Mouse (Mus musculus) frontal cortex, postnatal 14 days (tissue): ENCODE results near the gene Amz1.

Experiments used
- DNase-seq, 2 experiments: peaks; one replicate each; pipeline ENCODE4 v3.0.0; 2022; ENCODE audit warnings: low spot score in 2 of 2

Amz1 gene

GRCm38 (mm10) chr5:140767704-140768141 lies 43.8 kb downstream of the Amz1 start:
- peak; percentile 51 to 72 for DNase-seq

- peak; percentile 13 to 38 for DNase-seq
Observed at GRCm38 (mm10) chr5:140768333-140768732, 44.4 kb downstream of the Amz1 start.

GRCm38 (mm10) chr5:140771612-140772011 lies 47.7 kb downstream of the Amz1 start:
- DNase-seq, result no peak

- DNase-seq, result no peak
Observed at GRCm38 (mm10) chr5:140772158-140772557, 48.2 kb downstream of the Amz1 start.

- no peak for DNase-seq
Observed at GRCm38 (mm10) chr5:140775111-140775510, 51.2 kb downstream of the Amz1 start.

- no peak for DNase-seq
Observed at GRCm38 (mm10) chr5:140776968-140777367, 53.0 kb downstream of the Amz1 start.

- no peak for DNase-seq
Observed at GRCm38 (mm10) chr5:140781122-140781521, 57.2 kb downstream of the Amz1 start.

GRCm38 (mm10) chr5:140781886-140782572 lies 58.1 kb downstream of the Amz1 start:
- DNase-seq, result no peak

- DNase-seq, result no peak
Observed at GRCm38 (mm10) chr5:140783577-140783976, 59.6 kb downstream of the Amz1 start.

GRCm38 (mm10) chr5:140784288-140784687 lies 60.4 kb downstream of the Amz1 start:
- no peak for DNase-seq

- no peak for DNase-seq
Observed at GRCm38 (mm10) chr5:140785240-140785872, 61.4 kb downstream of the Amz1 start.

GRCm38 (mm10) chr5:140789561-140789960 lies 65.6 kb downstream of the Amz1 start:
- no peak for DNase-seq

GRCm38 (mm10) chr5:140790392-140790791 lies 66.5 kb downstream of the Amz1 start:
- no peak for DNase-seq

- DNase-seq, result peak; percentile 26 to 32
Observed at GRCm38 (mm10) chr5:140790937-140791877, 67.3 kb downstream of the Amz1 start.

- no peak for DNase-seq
Observed at GRCm38 (mm10) chr5:140792233-140792632, 68.3 kb downstream of the Amz1 start.

GRCm38 (mm10) chr5:140794753-140795152 lies 70.8 kb downstream of the Amz1 start:
- no peak for DNase-seq

GRCm38 (mm10) chr5:140795176-140795575 lies 71.2 kb downstream of the Amz1 start:
- no peak for DNase-seq

GRCm38 (mm10) chr5:140796051-140796450 lies 72.1 kb downstream of the Amz1 start:
- DNase-seq, result no peak

GRCm38 (mm10) chr5:140798158-140798557 lies 74.2 kb downstream of the Amz1 start:
- DNase-seq, result no peak

- DNase-seq, result no peak
Observed at GRCm38 (mm10) chr5:140798775-140799174, 74.8 kb downstream of the Amz1 start.

- no peak for DNase-seq
Observed at GRCm38 (mm10) chr5:140799190-140799589, 75.3 kb downstream of the Amz1 start.

- no peak for DNase-seq
Observed at GRCm38 (mm10) chr5:140800288-140800923, 76.5 kb downstream of the Amz1 start.
